15 mouse cellular contexts compared by ENCODE assay signal in the genomic region with DNA sequence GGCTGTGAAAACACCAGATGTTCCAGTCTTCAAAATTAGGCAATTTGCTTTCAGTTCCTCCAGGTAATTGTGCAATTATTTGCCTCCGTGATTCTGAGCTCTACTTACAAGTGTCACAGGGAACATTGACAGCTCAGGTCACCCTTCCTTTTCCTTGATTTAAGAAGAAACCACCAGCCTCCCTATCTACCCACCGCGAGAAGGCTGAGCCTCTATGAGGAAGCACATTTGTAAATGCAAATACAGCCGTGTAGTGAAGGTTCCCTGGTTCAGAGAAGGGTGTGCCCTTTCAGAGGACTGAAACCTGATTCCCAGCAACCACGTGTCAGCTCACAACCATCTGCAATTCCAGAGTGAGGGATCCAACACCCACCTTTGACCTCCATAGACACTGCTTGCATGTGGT.
DNase-seq lines count a peak whose midpoint lies in the region; ATAC-seq lines count a peak whose summit lies in the region.
"Had no signal": no experiment of that assay in that cellular context is flagged by ENCODE, and none has a peak within 500 bp of the region (broad histone marks: within the 10 kb centered on the region; RNA-seq: fewer than 3 reads in every experiment).

No protein-coding gene starts in this region.

- no peak overlapping the region for H3K27ac ChIP-seq in limb, embryonic 10.5 days

- H3K9me3 ChIP-seq in limb, embryonic 10.5 days (replicated peaks): no peaks in the 10 kb centered on the region

- DNase-seq in embryo, embryonic 10.5 days (ENCODE audit: low spot score): peak; percentile 9
- no peak for DNase-seq in embryo, embryonic 9.5 days (ENCODE audit: extremely low spot score)
- DNase-seq in A20 (ENCODE audit: low read depth, low spot score): peak; percentile 80
- no peak for DNase-seq in limb, embryonic 10.5 days (ENCODE audit: low spot score)
- no peak for DNase-seq in layer of hippocampus, adult 9-11 months
- no peak for DNase-seq in frontal cortex, postnatal 25 days (ENCODE audit: low spot score in 2 of 2)
- DNase-seq: adrenal gland, postnatal 14 days; cerebellum, adult 2 months; heart, adult 11 months; heart, postnatal 10 days; kidney, postnatal 4 days; lung, postnatal 4 days; thymus, adult 2 months had no signal

- H3K4me1 ChIP-seq in limb, embryonic 10.5 days: 0 out of 2 replicates have a peak, but pooled peaks cover 4% of the 10 kb centered on the region

- ATAC-seq in common myeloid progenitor, adult 5-6 weeks (replicated peaks; ENCODE audit: low read depth, poor library complexity, severe bottlenecking): peak; percentile 99
- peak; percentile 98 for ATAC-seq in megakaryocyte, adult 5-6 weeks (ENCODE audit: poor library complexity, severe bottlenecking)

- no peaks in the 10 kb centered on the region for H3K27me3 ChIP-seq in limb, embryonic 10.5 days (ENCODE audit: low read depth, poor library complexity, severe bottlenecking)

- H3K4me3 ChIP-seq in limb, embryonic 10.5 days: no peak overlapping the region

- peaks cover 3% of the 10 kb centered on the region; the same call in 1 of the 2 replicates for H3K36me3 ChIP-seq in limb, embryonic 10.5 days

- 26% methylated on average over 5 of the region's 5 CpGs for whole genome bisulfite sequencing in limb, embryonic 10.5 days

Comparison
In these comparisons a context has a peak if more than half of its experiments do, and no peak if none do; other contexts are left out.
1. DNase-seq: peak in embryo, embryonic 10.5 days (single experiment) and A20 (single experiment); none in embryo, embryonic 9.5 days (single experiment), limb, embryonic 10.5 days (single experiment), layer of hippocampus, adult 9-11 months (single experiment) and frontal cortex, postnatal 25 days (0 of 2).